Mouse (Mus musculus): ENCODE data around the gene Arhgap29. TPM values are rescaled to one million over a fixed set of nuclear protein-coding genes. Genes with fewer than 3 reads are reported as not detected.

The Arhgap29 gene
- polyA plus RNA-seq, 1 experiment from 2014 or later, result 18.0 TPM

- 84% methylated on average over 5 of the region's 5 CpGs for WGBS
- Histone ChIP-seq H3K36me3 (no peaks in the 10 kb centered on the region), H3K4me3 (replicated peaks) (no peak overlapping the region), H3K27me3 (replicated peaks) (no peaks in the 10 kb centered on the region), H3K9me3 (replicated peaks) (no peaks in the 10 kb centered on the region), H3K4me1 (no peaks in the 10 kb centered on the region), H3K4me2 (no peak overlapping the region), H3K27ac (replicated peaks) (no peak overlapping the region), H3K9ac (replicated peaks) (no peak overlapping the region)
- no peak for ATAC-seq (ENCODE audit: low FRiP score)
These were observed 32.4 kb upstream of the Arhgap29 start for GRCm38 (mm10) chr3:121919961-121920360.

GRCm38 (mm10) chr3:121920769-121921168, 31.6 kb upstream of the Arhgap29 start:
- 81% methylated on average over 3 of the region's 3 CpGs for WGBS
- no peaks in the 10 kb centered on the region for H3K4me1 ChIP-seq
- no peaks in the 10 kb centered on the region for H3K9me3 ChIP-seq (replicated peaks)
- H3K4me2 ChIP-seq, result no peak overlapping the region
- H3K27ac ChIP-seq (replicated peaks), result no peak overlapping the region
- no peak for ATAC-seq (ENCODE audit: low FRiP score)
- no peak overlapping the region for H3K9ac ChIP-seq (replicated peaks)
- no peak overlapping the region for H3K4me3 ChIP-seq (replicated peaks)
- no peaks in the 10 kb centered on the region for H3K36me3 ChIP-seq
- H3K27me3 ChIP-seq (replicated peaks), result no peaks in the 10 kb centered on the region

GRCm38 (mm10) chr3:121924768-121925486, 27.4 kb upstream of the Arhgap29 start:
- H3K27ac ChIP-seq (replicated peaks), result no peak overlapping the region
- H3K4me1 ChIP-seq, result no peaks in the 10 kb centered on the region
- ATAC-seq (ENCODE audit: low FRiP score), result no peak
- WGBS, result 87% methylated on average over 11 of the region's 11 CpGs
- H3K9me3 ChIP-seq (replicated peaks), result no peaks in the 10 kb centered on the region
- no peaks in the 10 kb centered on the region for H3K27me3 ChIP-seq (replicated peaks)
- no peak overlapping the region for H3K4me3 ChIP-seq (replicated peaks)
- no peaks in the 10 kb centered on the region for H3K36me3 ChIP-seq
- H3K4me2 ChIP-seq, result no peak overlapping the region
- no peak overlapping the region for H3K9ac ChIP-seq (replicated peaks)

- Histone ChIP-seq H3K4me2 (no peak overlapping the region), H3K27ac (replicated peaks) (no peak overlapping the region), H3K9me3 (replicated peaks) (no peaks in the 10 kb centered on the region), H3K4me3 (replicated peaks) (no peak overlapping the region), H3K36me3 (no peaks in the 10 kb centered on the region), H3K4me1 (no peaks in the 10 kb centered on the region), H3K27me3 (replicated peaks) (no peaks in the 10 kb centered on the region), H3K9ac (replicated peaks) (no peak overlapping the region)
- no peak for ATAC-seq (ENCODE audit: low FRiP score)
- 88% methylated on average over 3 of the region's 3 CpGs for WGBS
These were observed 24.7 kb upstream of the Arhgap29 start for GRCm38 (mm10) chr3:121927601-121928000.

- Histone ChIP-seq H3K4me3 (replicated peaks) (no peak overlapping the region), H3K4me2 (no peak overlapping the region), H3K27ac (replicated peaks) (no peak overlapping the region), H3K36me3 (no peaks in the 10 kb centered on the region), H3K9me3 (replicated peaks) (no peaks in the 10 kb centered on the region), H3K9ac (replicated peaks) (no peak overlapping the region), H3K27me3 (replicated peaks) (no peaks in the 10 kb centered on the region), H3K4me1 (no peaks in the 10 kb centered on the region)
- no peak for ATAC-seq (ENCODE audit: low FRiP score)
- 91% methylated on average over 4 of the region's 4 CpGs for WGBS
These were observed 19.5 kb upstream of the Arhgap29 start for GRCm38 (mm10) chr3:121932815-121933214.

- no peaks in the 10 kb centered on the region for H3K9me3 ChIP-seq (replicated peaks)
- H3K27ac ChIP-seq (replicated peaks), result no peak overlapping the region
- ATAC-seq (ENCODE audit: low FRiP score), result no peak
- no peaks in the 10 kb centered on the region for H3K36me3 ChIP-seq
- no peak overlapping the region for H3K9ac ChIP-seq (replicated peaks)
- H3K4me2 ChIP-seq, result no peak overlapping the region
- no peak overlapping the region for H3K4me3 ChIP-seq (replicated peaks)
- no peaks in the 10 kb centered on the region for H3K27me3 ChIP-seq (replicated peaks)
- WGBS, result 87% methylated on average over 2 of the region's 2 CpGs
- no peaks in the 10 kb centered on the region for H3K4me1 ChIP-seq
These were observed 16.1 kb upstream of the Arhgap29 start for GRCm38 (mm10) chr3:121936241-121936640.

- Histone ChIP-seq H3K4me1 (no peaks in the 10 kb centered on the region), H3K9me3 (replicated peaks) (no peaks in the 10 kb centered on the region), H3K36me3 (no peaks in the 10 kb centered on the region), H3K27me3 (replicated peaks) (no peaks in the 10 kb centered on the region), H3K4me3 (replicated peaks) (no peak overlapping the region), H3K4me2 (no peak overlapping the region), H3K27ac (replicated peaks) (no peak overlapping the region), H3K9ac (replicated peaks) (no peak overlapping the region)
- ATAC-seq (ENCODE audit: low FRiP score), result no peak
- WGBS, result 97% methylated on average over 6 of the region's 6 CpGs
These were observed 15.3 kb upstream of the Arhgap29 start for GRCm38 (mm10) chr3:121937036-121937435.

GRCm38 (mm10) chr3:121939658-121940057, 12.7 kb upstream of the Arhgap29 start:
- ATAC-seq (ENCODE audit: low FRiP score), result no peak
- H3K4me2 ChIP-seq, result no peak overlapping the region
- no peak overlapping the region for H3K4me3 ChIP-seq (replicated peaks)
- no peaks in the 10 kb centered on the region for H3K4me1 ChIP-seq
- no peaks in the 10 kb centered on the region for H3K9me3 ChIP-seq (replicated peaks)
- no peaks in the 10 kb centered on the region for H3K27me3 ChIP-seq (replicated peaks)
- WGBS, result 90% methylated on average over 1 of the region's 1 CpGs
- no peaks in the 10 kb centered on the region for H3K36me3 ChIP-seq
- no peak overlapping the region for H3K27ac ChIP-seq (replicated peaks)
- H3K9ac ChIP-seq (replicated peaks), result no peak overlapping the region

- no peak overlapping the region for H3K27ac ChIP-seq (replicated peaks)
- H3K4me3 ChIP-seq (replicated peaks), result no peak overlapping the region
- WGBS, result 89% methylated on average over 8 of the region's 8 CpGs
- no peak for ATAC-seq (ENCODE audit: low FRiP score)
- no peak overlapping the region for H3K4me2 ChIP-seq
- no peak overlapping the region for H3K9ac ChIP-seq (replicated peaks)
- H3K27me3 ChIP-seq (replicated peaks), result no peaks in the 10 kb centered on the region
- H3K36me3 ChIP-seq, result no peaks in the 10 kb centered on the region
- H3K9me3 ChIP-seq (replicated peaks), result no peaks in the 10 kb centered on the region
- H3K4me1 ChIP-seq, result no peaks in the 10 kb centered on the region
These were observed 12.0 kb upstream of the Arhgap29 start for GRCm38 (mm10) chr3:121940094-121940889.

GRCm38 (mm10) chr3:121941204-121941745, 11.1 kb upstream of the Arhgap29 start:
- Histone ChIP-seq H3K4me2 (no peak overlapping the region), H3K4me1 (no peaks in the 10 kb centered on the region), H3K4me3 (replicated peaks) (no peak overlapping the region), H3K27me3 (replicated peaks) (no peaks in the 10 kb centered on the region), H3K36me3 (no peaks in the 10 kb centered on the region), H3K9me3 (replicated peaks) (no peaks in the 10 kb centered on the region), H3K27ac (replicated peaks) (no peak overlapping the region), H3K9ac (replicated peaks) (no peak overlapping the region)
- no peak for ATAC-seq (ENCODE audit: low FRiP score)
- WGBS, result 90% methylated on average over 11 of the region's 11 CpGs

GRCm38 (mm10) chr3:121945957-121946356, 6.4 kb upstream of the Arhgap29 start:
- 79% methylated on average over 2 of the region's 2 CpGs for WGBS
- H3K4me1 ChIP-seq, result no peaks in the 10 kb centered on the region
- ATAC-seq (ENCODE audit: low FRiP score), result no peak

GRCm38 (mm10) chr3:121946765-121947164, 5.6 kb upstream of the Arhgap29 start:
- no peak overlapping the region for H3K27ac ChIP-seq (replicated peaks)

More at GRCm38 (mm10) chr3:121945957-121946356, 6.4 kb upstream of the Arhgap29 start:
- Histone ChIP-seq H3K9me3 (replicated peaks) (no peaks in the 10 kb centered on the region), H3K9ac (replicated peaks) (no peak overlapping the region), H3K36me3 (no peaks in the 10 kb centered on the region), H3K4me3 (replicated peaks) (no peak overlapping the region), H3K27me3 (replicated peaks) (no peaks in the 10 kb centered on the region), H3K4me2 (no peak overlapping the region), H3K27ac (replicated peaks) (no peak overlapping the region)

More at GRCm38 (mm10) chr3:121946765-121947164, 5.6 kb upstream of the Arhgap29 start:
- H3K27me3 ChIP-seq (replicated peaks), result no peaks in the 10 kb centered on the region
- no peaks in the 10 kb centered on the region for H3K36me3 ChIP-seq
- H3K9me3 ChIP-seq (replicated peaks), result no peaks in the 10 kb centered on the region
- H3K4me2 ChIP-seq, result no peak overlapping the region
- ATAC-seq (ENCODE audit: low FRiP score), result no peak
- H3K4me1 ChIP-seq, result no peaks in the 10 kb centered on the region
- no peak overlapping the region for H3K9ac ChIP-seq (replicated peaks)
- no peak overlapping the region for H3K4me3 ChIP-seq (replicated peaks)
